Mouse (Mus musculus) limb, embryonic 12.5 days (tissue): ENCODE results near the gene Ltbp4. TPM values are rescaled to one million over a fixed set of nuclear protein-coding genes. Genes with fewer than 3 reads are reported as not detected.

Source experiments
- ATAC-seq: fragments of 200-750 bp; cut with Nextera tagmentation; 2 replicates; pipeline ENCODE4 v1.8.0; 2017; ENCODE audit warnings: low read depth, moderate TSS enrichment; ENCODE audit not compliant: insufficient number of reproducible peaks, insufficient read depth, low FRiP score, low TSS enrichment
- H3K27ac ChIP-seq: fragments of 300-500 bp; sonication (generic); 2 replicates; pipeline ENCODE4 v1.5.1; 2016; ENCODE audit warnings: mild to moderate bottlenecking, moderate library complexity
- H3K27me3 ChIP-seq: fragments of 300-500 bp; sonication (generic); 2 replicates; pipeline ENCODE4 v1.6.1; 2016; ENCODE audit warnings: mild to moderate bottlenecking, moderate library complexity
- H3K36me3 ChIP-seq: fragments of 300-500 bp; sonication (generic); 2 replicates; pipeline ENCODE4 v1.6.1; 2016; ENCODE audit warnings: mild to moderate bottlenecking, moderate library complexity
- H3K4me1 ChIP-seq: fragments of 300-500 bp; sonication (generic); replicated peaks from 2 replicates; pipeline ENCODE4 v1.6.1; 2016
- H3K4me2 ChIP-seq: fragments of 300-500 bp; sonication (generic); 2 replicates; pipeline ENCODE4 v1.6.1; 2016; ENCODE audit warnings: mild to moderate bottlenecking, moderate library complexity
- H3K4me3 ChIP-seq: fragments of 300-500 bp; sonication (generic); replicated peaks from 2 replicates; pipeline ENCODE4 v1.5.1; 2016; ENCODE audit warnings: mild to moderate bottlenecking
- H3K9ac ChIP-seq: fragments of 300-500 bp; sonication (generic); replicated peaks from 2 replicates; pipeline ENCODE4 v1.6.1; 2016; ENCODE audit warnings: mild to moderate bottlenecking, moderate library complexity
- H3K9me3 ChIP-seq: fragments of 300-500 bp; sonication (generic); 2 replicates; pipeline ENCODE4 v1.6.1; 2016; ENCODE audit warnings: mild to moderate bottlenecking, moderate library complexity
- WGBS: fragments of 180-500 bp; shearing (Covaris S2); methylation state at CpG from one replicate; pipeline ENCODE4 v1.1.7; 2016; 5-methylcytosine and 5-hydroxymethylcytosine counted together
- polyA plus RNA-seq: library from polyadenylated mRNA; unstranded; fragments of >200 nt; fragmentation: Nextera tagmentation; extraction: Ambion mirVana; gene quantifications from 2 replicates; pipeline ENCODE4 v1.2.1, GENCODE M21; 2016

Ltbp4 gene
- polyA plus RNA-seq, 1 experiment from 2014 or later = 15.8 TPM

- Histone ChIP-seq H3K4me1 (peaks cover 16% of the 10 kb centered on the region), H3K4me3 (peak overlapping the region; percentile 13; the same call in 1 of the 2 replicates), H3K9me3 (peaks cover 17% of the 10 kb centered on the region), H3K9ac (0 out of 2 replicates have a peak overlapping the region, but pooled peaks have one; percentile 13), H3K27me3 (peaks cover 32% of the 10 kb centered on the region), H3K36me3 (peaks cover 9% of the 10 kb centered on the region; the same call in 1 of the 2 replicates), H3K4me2 (peak overlapping the region; percentile 48), H3K27ac (no peak overlapping the region)
- peak; percentile 24; the same call in 1 of the 2 replicates for ATAC-seq
- WGBS = 8% methylated on average over 17 of the region's 17 CpGs
Measured at GRCm38 (mm10) chr7:27310306-27310705, 27.2 kb downstream of the Ltbp4 start.

DNA sequence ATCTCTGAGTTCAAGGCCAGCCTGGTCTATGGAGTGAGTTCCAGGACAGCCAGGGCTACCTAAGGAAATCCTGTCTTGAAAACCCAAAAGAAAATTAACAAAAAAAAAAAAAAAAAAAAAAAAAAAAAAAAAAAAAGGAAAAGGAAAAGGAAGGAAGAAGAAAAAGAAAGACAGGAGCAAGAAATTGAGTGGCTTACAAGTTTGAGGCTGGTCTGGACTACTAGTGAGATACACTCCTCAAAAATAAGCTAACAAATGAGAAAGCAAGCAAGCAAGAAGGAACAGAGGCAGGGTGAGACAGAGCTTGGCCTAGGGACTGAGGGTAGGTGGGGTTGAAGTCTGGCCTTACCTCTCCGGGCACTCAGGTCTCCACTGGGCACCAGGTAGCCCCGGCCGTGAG is 27.7 kb downstream of the Ltbp4 start:
- whole genome bisulfite sequencing = 27% methylated on average over 3 of the region's 3 CpGs
- Histone ChIP-seq H3K4me1 (peaks cover 16% of the 10 kb centered on the region), H3K4me3 (no peak overlapping the region), H3K27ac (no peak overlapping the region), H3K36me3 (peaks cover 9% of the 10 kb centered on the region; the same call in 1 of the 2 replicates), H3K9me3 (peaks cover 17% of the 10 kb centered on the region), H3K9ac (no peak overlapping the region), H3K27me3 (peaks cover 35% of the 10 kb centered on the region), H3K4me2 (no peak overlapping the region)
- ATAC-seq = no peak

DNA sequence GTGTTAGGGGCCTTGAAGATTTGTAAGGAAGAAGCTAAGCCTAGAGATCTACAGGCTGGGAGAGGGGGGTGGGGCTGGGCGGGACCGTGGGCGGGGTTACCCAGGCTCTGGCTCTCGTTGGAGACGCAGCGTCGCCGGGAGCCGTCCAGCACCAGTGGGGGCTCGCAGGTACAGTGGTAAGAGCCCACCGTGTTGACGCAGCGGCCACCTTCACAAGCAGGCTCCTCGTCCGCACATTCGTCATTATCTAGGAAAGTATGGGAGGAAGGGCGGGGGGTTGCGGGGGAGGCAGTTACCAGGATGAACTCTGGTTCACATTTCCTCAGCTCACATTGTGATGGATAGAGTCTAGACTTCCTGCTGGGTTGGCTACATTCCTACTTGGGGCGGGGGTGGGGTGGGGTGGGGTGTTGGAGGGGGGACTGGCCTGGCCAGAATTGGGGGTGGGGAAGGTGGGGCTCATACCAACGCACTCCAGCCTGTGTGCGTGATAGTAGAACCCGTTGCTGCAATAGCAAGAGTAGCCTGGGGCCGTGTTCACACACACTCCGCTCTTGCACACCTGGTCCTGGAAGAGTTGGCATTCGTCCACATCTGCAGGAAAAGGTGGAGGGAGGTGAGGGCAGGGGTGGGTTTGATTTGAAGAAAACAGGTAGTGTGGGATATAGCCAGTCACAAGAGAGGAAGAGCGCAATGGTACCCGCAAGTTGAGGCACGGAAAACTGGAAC is 28.5 kb downstream of the Ltbp4 start:
- ATAC-seq = 0 out of 2 replicates have a peak, but pooled peaks have one; percentile 11
- Histone ChIP-seq H3K4me1 (peaks cover 16% of the 10 kb centered on the region), H3K9ac (0 out of 2 replicates have a peak overlapping the region, but pooled peaks have one; percentile 27), H3K9me3 (peaks cover 11% of the 10 kb centered on the region), H3K27me3 (peaks cover 38% of the 10 kb centered on the region), H3K4me3 (peak overlapping the region; percentile 29), H3K4me2 (peak overlapping the region; percentile 59), H3K36me3 (peaks cover 5% of the 10 kb centered on the region; the same call in 1 of the 2 replicates), H3K27ac (no peak overlapping the region)
- WGBS = 9% methylated on average over 28 of the region's 28 CpGs

- Histone ChIP-seq H3K27ac (no peak overlapping the region), H3K4me2 (no peak overlapping the region), H3K36me3 (no peaks in the 10 kb centered on the region), H3K9me3 (no peaks in the 10 kb centered on the region), H3K4me3 (no peak overlapping the region), H3K27me3 (peaks cover 44% of the 10 kb centered on the region), H3K4me1 (peaks cover 16% of the 10 kb centered on the region), H3K9ac (no peak overlapping the region)
- no peak for ATAC-seq
- 68% methylated on average over 9 of the region's 9 CpGs for WGBS
Measured at GRCm38 (mm10) chr7:27307551-27307950, 29.9 kb downstream of the Ltbp4 start.

DNA sequence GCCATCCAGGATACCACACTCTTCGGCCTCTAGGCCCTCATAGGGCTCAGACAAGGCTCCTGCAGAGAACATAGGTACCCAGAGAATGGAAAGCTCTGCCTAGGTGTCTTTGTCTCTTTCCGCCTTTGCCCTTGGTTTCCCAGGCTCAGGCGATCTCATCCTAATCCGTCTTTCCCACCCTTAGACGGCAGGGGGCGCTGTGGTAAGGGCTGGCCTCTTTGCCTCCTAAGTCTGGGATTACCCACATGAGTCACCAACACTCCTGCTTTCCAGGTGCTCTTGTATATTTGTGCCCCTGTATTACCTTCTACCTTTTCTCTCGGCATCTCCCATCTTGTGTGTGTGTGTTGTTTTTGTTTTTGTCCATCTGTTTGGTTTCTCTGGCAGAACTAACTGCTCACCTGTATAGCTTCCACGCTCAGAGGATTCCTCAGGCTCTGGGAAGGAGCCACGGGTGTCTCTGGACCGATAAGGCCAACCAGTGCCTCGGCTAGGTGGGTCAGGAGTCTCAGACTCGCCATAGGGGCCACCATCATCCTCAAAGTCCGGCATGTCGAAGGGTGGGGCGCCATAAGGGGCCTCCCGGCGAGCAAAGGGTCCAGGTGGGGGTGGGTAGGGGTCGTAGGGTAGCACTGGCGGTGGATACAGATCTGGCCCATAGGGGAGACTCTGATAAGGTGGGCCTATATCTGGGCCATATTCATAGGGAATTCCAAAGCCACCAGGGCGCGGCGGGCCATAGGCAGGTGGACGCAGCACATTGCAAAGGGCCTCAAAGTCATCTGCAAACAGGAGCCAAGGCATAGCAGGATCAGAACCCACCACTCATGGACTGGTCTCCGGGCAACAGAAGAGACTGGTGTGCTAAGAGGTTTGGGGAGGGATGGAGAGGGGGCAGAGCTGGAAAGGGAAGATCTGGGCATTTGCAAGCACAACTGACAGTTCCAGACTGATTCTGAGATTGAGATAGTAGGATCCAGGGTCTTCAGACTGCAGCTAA is 31.0 kb downstream of the Ltbp4 start:
- no peaks in the 10 kb centered on the region for H3K36me3 ChIP-seq
- no peak overlapping the region for H3K27ac ChIP-seq
- 76% methylated on average over 24 of the region's 24 CpGs for WGBS
- H3K4me1 ChIP-seq = peaks cover 16% of the 10 kb centered on the region
- no peak for ATAC-seq
- no peak overlapping the region for H3K4me3 ChIP-seq
- H3K9me3 ChIP-seq = no peaks in the 10 kb centered on the region
- H3K27me3 ChIP-seq = peaks cover 42% of the 10 kb centered on the region
- H3K4me2 ChIP-seq = no peak overlapping the region
- no peak overlapping the region for H3K9ac ChIP-seq

GRCm38 (mm10) chr7:27305091-27305730 is 32.3 kb downstream of the Ltbp4 start:
- Histone ChIP-seq H3K9me3 (no peaks in the 10 kb centered on the region), H3K27me3 (peaks cover 31% of the 10 kb centered on the region), H3K4me2 (no peak overlapping the region), H3K27ac (no peak overlapping the region), H3K4me1 (peaks cover 11% of the 10 kb centered on the region; the same call in 1 of the 2 replicates), H3K36me3 (no peaks in the 10 kb centered on the region), H3K4me3 (no peak overlapping the region), H3K9ac (no peak overlapping the region)
- ATAC-seq = no peak
- 86% methylated on average over 17 of the region's 17 CpGs for WGBS

- WGBS = 10% methylated on average over 11 of the region's 11 CpGs
- H3K36me3 ChIP-seq = no peaks in the 10 kb centered on the region
- H3K4me3 ChIP-seq = no peak overlapping the region
- no peak overlapping the region for H3K4me2 ChIP-seq
- H3K4me1 ChIP-seq = no peaks in the 10 kb centered on the region
- ATAC-seq = no peak
- no peak overlapping the region for H3K27ac ChIP-seq
- no peak overlapping the region for H3K9ac ChIP-seq
- peaks cover 20% of the 10 kb centered on the region for H3K27me3 ChIP-seq
- H3K9me3 ChIP-seq = 0 out of 2 replicates have a peak, but pooled peaks cover 5% of the 10 kb centered on the region
Measured at GRCm38 (mm10) chr7:27302172-27302571, 35.3 kb downstream of the Ltbp4 start.

DNA sequence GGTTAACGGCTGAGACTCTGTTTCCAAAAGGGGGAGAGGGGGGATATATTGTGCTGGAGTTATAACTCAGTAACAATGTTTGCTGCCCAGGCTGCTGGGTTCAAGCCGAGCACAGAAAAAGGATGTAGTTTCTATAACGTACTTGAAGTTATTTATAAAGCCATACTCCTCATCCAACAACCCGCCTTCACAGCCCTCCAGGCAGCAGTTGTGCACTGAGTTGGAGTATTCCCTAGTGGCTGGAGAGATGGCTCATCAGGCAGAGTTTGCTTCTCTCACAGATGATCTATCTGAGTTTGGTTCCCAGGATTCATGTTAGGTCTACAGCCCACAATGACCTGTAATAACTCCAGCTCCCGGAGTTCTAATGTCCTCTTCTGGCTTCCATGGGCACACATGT is 36.7 kb downstream of the Ltbp4 start:
- 85% methylated on average over 5 of the region's 5 CpGs for WGBS
- no peak overlapping the region for H3K4me2 ChIP-seq
- H3K36me3 ChIP-seq = no peaks in the 10 kb centered on the region
- no peak overlapping the region for H3K4me3 ChIP-seq
- H3K4me1 ChIP-seq = no peaks in the 10 kb centered on the region
- no peak overlapping the region for H3K27ac ChIP-seq
- no peak overlapping the region for H3K9ac ChIP-seq
- 0 out of 2 replicates have a peak, but pooled peaks cover 5% of the 10 kb centered on the region for H3K9me3 ChIP-seq
- no peak for ATAC-seq
- peaks cover 20% of the 10 kb centered on the region for H3K27me3 ChIP-seq

DNA sequence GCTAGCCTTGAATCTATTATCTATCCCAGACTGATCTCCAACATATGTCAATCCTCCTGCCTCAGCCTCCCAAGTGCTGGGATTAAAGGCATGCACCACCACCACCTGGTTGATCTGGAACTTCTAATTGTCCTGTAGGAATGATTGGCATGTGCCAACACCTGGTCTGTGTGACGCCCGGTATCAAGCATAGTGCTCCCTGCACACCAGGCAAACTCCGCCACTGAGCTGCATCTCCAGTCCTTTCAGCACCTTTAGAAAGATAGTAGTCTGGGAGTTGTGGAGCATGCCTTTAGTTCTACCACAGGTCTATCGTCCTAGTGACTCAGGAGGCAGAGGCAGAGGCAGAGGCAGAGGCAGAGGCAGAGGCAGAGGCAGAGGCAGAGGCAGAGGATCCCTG is 37.1 kb downstream of the Ltbp4 start:
- H3K4me3 ChIP-seq = no peak overlapping the region
- H3K9me3 ChIP-seq = 0 out of 2 replicates have a peak, but pooled peaks cover 5% of the 10 kb centered on the region
- H3K27ac ChIP-seq = no peak overlapping the region
- H3K9ac ChIP-seq = no peak overlapping the region
- no peaks in the 10 kb centered on the region for H3K36me3 ChIP-seq
- H3K4me2 ChIP-seq = no peak overlapping the region
- no peaks in the 10 kb centered on the region for H3K4me1 ChIP-seq
- 86% methylated on average over 4 of the region's 4 CpGs for WGBS
- H3K27me3 ChIP-seq = peaks cover 16% of the 10 kb centered on the region
- no peak for ATAC-seq

GRCm38 (mm10) chr7:27298816-27299215 is 38.7 kb downstream of the Ltbp4 start:
- 88% methylated on average over 6 of the region's 6 CpGs for WGBS
- Histone ChIP-seq H3K9me3 (peaks cover 6% of the 10 kb centered on the region; the same call in 1 of the 2 replicates), H3K4me3 (no peak overlapping the region), H3K27ac (no peak overlapping the region), H3K36me3 (no peaks in the 10 kb centered on the region), H3K4me2 (no peak overlapping the region), H3K27me3 (peaks cover 7% of the 10 kb centered on the region), H3K9ac (no peak overlapping the region), H3K4me1 (no peaks in the 10 kb centered on the region)
- no peak for ATAC-seq
